ENCODE assay signal across 8 mouse cellular contexts in genomic region chr19:5093481-5094242, GRCm38 (mm10). TPM values are rescaled to one million over a fixed set of nuclear protein-coding genes. Genes with fewer than 3 reads are reported as not detected.
DNase-seq lines count a peak whose midpoint lies in the region; ATAC-seq and TF ChIP-seq lines count a peak whose summit lies in the region.
"Had no signal": no experiment of that assay in that cellular context is flagged by ENCODE, and none has a peak within 500 bp of the region (broad histone marks: within the 10 kb centered on the region; RNA-seq: fewer than 3 reads in every experiment).

No protein-coding gene starts in this region.

- 0 out of 2 replicates have a peak, but pooled peaks cover 2% of the 10 kb centered on the region for H3K27me3 ChIP-seq in kidney, embryonic 15.5 days
- H3K27me3 ChIP-seq in embryonic facial prominence, embryonic 11.5 days (ENCODE audit: control insufficient read depth, insufficient read depth, low read length), result no peaks in the 10 kb centered on the region; the same call in 1 of the 2 replicates
- H3K27me3 ChIP-seq in forebrain, postnatal 0 days (ENCODE audit: insufficient read depth, low read length), result no peaks in the 10 kb centered on the region
- no peaks in the 10 kb centered on the region for H3K27me3 ChIP-seq in midbrain, embryonic 15.5 days (replicated peaks)

- WGBS in kidney, embryonic 15.5 days, result 73% methylated on average over 12 of the region's 12 CpGs
- whole genome bisulfite sequencing in embryonic facial prominence, embryonic 11.5 days, result 76% methylated on average over 12 of the region's 12 CpGs
- 68% methylated on average over 12 of the region's 12 CpGs for WGBS in forebrain, postnatal 0 days
- WGBS in midbrain, embryonic 15.5 days, result 74% methylated on average over 12 of the region's 12 CpGs

- no peak overlapping the region for H3K27ac ChIP-seq in kidney, embryonic 15.5 days
- H3K27ac ChIP-seq in embryonic facial prominence, embryonic 11.5 days (replicated peaks; ENCODE audit: low read depth, low read length), result no peak overlapping the region
- H3K27ac ChIP-seq in forebrain, postnatal 0 days (ENCODE audit: low read depth, low read length), result peak overlapping the region; percentile 97; the same call in 1 of the 2 replicates
- peak overlapping the region; percentile 99 for H3K27ac ChIP-seq in midbrain, embryonic 15.5 days
- H3K27ac ChIP-seq: gastrocnemius, adult 2 months had no signal

- no peaks in the 10 kb centered on the region for H3K9me3 ChIP-seq in kidney, embryonic 15.5 days (replicated peaks)
- H3K9me3 ChIP-seq in embryonic facial prominence, embryonic 11.5 days (replicated peaks; ENCODE audit: control insufficient read depth, low read length), result no peaks in the 10 kb centered on the region
- no peaks in the 10 kb centered on the region for H3K9me3 ChIP-seq in forebrain, postnatal 0 days (ENCODE audit: low read length)
- no peaks in the 10 kb centered on the region for H3K9me3 ChIP-seq in midbrain, embryonic 15.5 days

- DNase-seq in kidney, adult 11 months, result no peak
- DNase-seq in embryonic facial prominence, embryonic 11.5 days (ENCODE audit: low spot score), result no peak
- DNase-seq in forebrain, postnatal 0 days, result no peak
- no peak for DNase-seq in right cerebral cortex, adult 2 months (ENCODE audit: low spot score in 2 of 2)
- DNase-seq in gastrocnemius, postnatal 4 days (ENCODE audit: low spot score in 2 of 2), result no peak

- no peak overlapping the region for H3K9ac ChIP-seq in kidney, embryonic 15.5 days
- H3K9ac ChIP-seq in embryonic facial prominence, embryonic 11.5 days (replicated peaks; ENCODE audit: low read length), result no peak overlapping the region
- H3K9ac ChIP-seq in forebrain, postnatal 0 days, result peak overlapping the region; percentile 15; the same call in 1 of the 2 replicates
- H3K9ac ChIP-seq in midbrain, embryonic 15.5 days, result peak overlapping the region; percentile 30

- no peak for TF ChIP-seq CTCF in forebrain, postnatal 0 days (IDR thresholded peaks at IDR 0.05; ENCODE audit: low read depth)

- no peak overlapping the region for H3K4me3 ChIP-seq in kidney, embryonic 15.5 days (replicated peaks)
- H3K4me3 ChIP-seq in embryonic facial prominence, embryonic 11.5 days (ENCODE audit: low read depth, low read length), result no peak overlapping the region
- peak overlapping the region; percentile 10; the same call in 1 of the 2 replicates for H3K4me3 ChIP-seq in forebrain, postnatal 0 days (ENCODE audit: low read depth, low read length)
- H3K4me3 ChIP-seq in midbrain, embryonic 15.5 days, result peak overlapping the region; percentile 96
- H3K4me3 ChIP-seq: gastrocnemius, adult 2 months had no signal

- peaks cover 37% of the 10 kb centered on the region for H3K36me3 ChIP-seq in kidney, embryonic 15.5 days
- no peaks in the 10 kb centered on the region for H3K36me3 ChIP-seq in embryonic facial prominence, embryonic 11.5 days (replicated peaks; ENCODE audit: control insufficient read depth, insufficient read depth, low read depth, low read length)
- H3K36me3 ChIP-seq in forebrain, postnatal 0 days (ENCODE audit: insufficient read depth), result peaks cover 30% of the 10 kb centered on the region
- H3K36me3 ChIP-seq in midbrain, embryonic 15.5 days (replicated peaks), result peaks cover 14% of the 10 kb centered on the region

- H3K4me1 ChIP-seq in kidney, embryonic 15.5 days, result peaks cover 57% of the 10 kb centered on the region
- peaks cover 15% of the 10 kb centered on the region for H3K4me1 ChIP-seq in embryonic facial prominence, embryonic 11.5 days (ENCODE audit: control insufficient read depth, insufficient read depth, low read length)
- H3K4me1 ChIP-seq in forebrain, postnatal 0 days (ENCODE audit: insufficient read depth), result peaks cover 37% of the 10 kb centered on the region
- H3K4me1 ChIP-seq in midbrain, embryonic 15.5 days, result peaks cover 62% of the 10 kb centered on the region

- 0 out of 2 replicates have a peak overlapping the region, but pooled peaks have one; percentile 4 for H3K4me2 ChIP-seq in kidney, embryonic 15.5 days
- no peak overlapping the region for H3K4me2 ChIP-seq in embryonic facial prominence, embryonic 11.5 days (ENCODE audit: low read depth, low read length)
- peak overlapping the region; percentile 74 for H3K4me2 ChIP-seq in forebrain, postnatal 0 days (ENCODE audit: low read depth)
- H3K4me2 ChIP-seq in midbrain, embryonic 15.5 days, result peak overlapping the region; percentile 93

- no peak for ATAC-seq in kidney, embryonic 15.5 days (replicated peaks; ENCODE audit: low FRiP score)
- ATAC-seq in embryonic facial prominence, embryonic 11.5 days (replicated peaks; ENCODE audit: insufficient number of reproducible peaks, low FRiP score, low TSS enrichment, low read depth), result 0 out of 2 replicates have a peak, but pooled peaks have one; percentile 1
- no peak for ATAC-seq in forebrain, postnatal 0 days
- no peak for ATAC-seq in midbrain, embryonic 15.5 days (replicated peaks)

RNA-seq across cellular contexts. Expression of gene Cnih2, which starts 4.7 kb away (rescaled TPM):
- polyA plus RNA-seq in kidney, embryonic 15.5 days (2015; fragmentation: Nextera tagmentation; extraction: Ambion mirVana), result 13.3 and 15.1 TPM in 2 replicates
- polyA plus RNA-seq in embryonic facial prominence, embryonic 11.5 days (2014; fragmentation: Nextera tagmentation; extraction: Ambion mirVana), result 48.9 and 54.0 TPM in 2 replicates
- 567 and 663 TPM in 2 replicates for total RNA-seq in forebrain, postnatal 0 days (2014; rRNA removed)
- 563 and 604 TPM in 2 replicates for polyA plus RNA-seq in forebrain, postnatal 0 days (2015; fragmentation: Nextera tagmentation; extraction: Ambion mirVana)
- polyA plus RNA-seq in midbrain, embryonic 15.5 days (2015; fragmentation: Nextera tagmentation; extraction: Ambion mirVana), result 480 and 492 TPM in 2 replicates
- total RNA-seq in gastrocnemius, postnatal 4 days (2021), result 1 to 10 TPM; 1.3 to 1.9 TPM

RNA-seq across cellular contexts. Expression of gene Yif1a, which starts 5.3 kb away (rescaled TPM):
- polyA plus RNA-seq in kidney, embryonic 15.5 days (2015; fragmentation: Nextera tagmentation; extraction: Ambion mirVana), result 99.8 and 101 TPM in 2 replicates
- 62.8 and 75.8 TPM in 2 replicates for polyA plus RNA-seq in embryonic facial prominence, embryonic 11.5 days (2014; fragmentation: Nextera tagmentation; extraction: Ambion mirVana)
- total RNA-seq in forebrain, postnatal 0 days (2014; rRNA removed), result 44.6 and 54.9 TPM in 2 replicates
- 50.5 and 59.9 TPM in 2 replicates for polyA plus RNA-seq in forebrain, postnatal 0 days (2015; fragmentation: Nextera tagmentation; extraction: Ambion mirVana)
- 43.4 and 55.8 TPM in 2 replicates for polyA plus RNA-seq in midbrain, embryonic 15.5 days (2015; fragmentation: Nextera tagmentation; extraction: Ambion mirVana)
- total RNA-seq in gastrocnemius, postnatal 4 days (2021), result 10 to 100 TPM; 57.9 to 59.6 TPM

RNA-seq across cellular contexts. Expression of gene Tmem151a, which starts 8.3 kb away (rescaled TPM):
- polyA plus RNA-seq in kidney, embryonic 15.5 days (2015; fragmentation: Nextera tagmentation; extraction: Ambion mirVana), result 1.3 and 1.8 TPM in 2 replicates
- 1.8 and 2.1 TPM in 2 replicates for polyA plus RNA-seq in embryonic facial prominence, embryonic 11.5 days (2014; fragmentation: Nextera tagmentation; extraction: Ambion mirVana)
- 22.6 and 37.0 TPM in 2 replicates for total RNA-seq in forebrain, postnatal 0 days (2014; rRNA removed)
- 40.6 and 46.2 TPM in 2 replicates for polyA plus RNA-seq in forebrain, postnatal 0 days (2015; fragmentation: Nextera tagmentation; extraction: Ambion mirVana)
- polyA plus RNA-seq in midbrain, embryonic 15.5 days (2015; fragmentation: Nextera tagmentation; extraction: Ambion mirVana), result 20.3 and 21.2 TPM in 2 replicates
- total RNA-seq in gastrocnemius, postnatal 4 days (2021), result under 1 TPM; 0.29 to 0.34 TPM
- total RNA-seq: gastrocnemius, adult 2 months had no signal

RNA-seq across cellular contexts. Expression of gene Rab1b, which starts 13.2 kb away (rescaled TPM):
- 268 and 290 TPM in 2 replicates for polyA plus RNA-seq in kidney, embryonic 15.5 days (2015; fragmentation: Nextera tagmentation; extraction: Ambion mirVana)
- polyA plus RNA-seq in embryonic facial prominence, embryonic 11.5 days (2014; fragmentation: Nextera tagmentation; extraction: Ambion mirVana), result 214 and 235 TPM in 2 replicates
- total RNA-seq in forebrain, postnatal 0 days (2014; rRNA removed), result 219 and 231 TPM in 2 replicates
- 249 and 288 TPM in 2 replicates for polyA plus RNA-seq in forebrain, postnatal 0 days (2015; fragmentation: Nextera tagmentation; extraction: Ambion mirVana)
- polyA plus RNA-seq in midbrain, embryonic 15.5 days (2015; fragmentation: Nextera tagmentation; extraction: Ambion mirVana), result 216 and 233 TPM in 2 replicates
- total RNA-seq in gastrocnemius, postnatal 4 days (2021), result 100 to 1,000 TPM; 136 to 144 TPM

RNA-seq across cellular contexts. Expression of gene Klc2, which starts 24.7 kb away (rescaled TPM):
- polyA plus RNA-seq in kidney, embryonic 15.5 days (2015; fragmentation: Nextera tagmentation; extraction: Ambion mirVana), result 27.5 and 27.8 TPM in 2 replicates
- polyA plus RNA-seq in embryonic facial prominence, embryonic 11.5 days (2014; fragmentation: Nextera tagmentation; extraction: Ambion mirVana), result 18.9 and 19.8 TPM in 2 replicates
- 138 and 146 TPM in 2 replicates for total RNA-seq in forebrain, postnatal 0 days (2014; rRNA removed)
- 54.5 and 58.6 TPM in 2 replicates for polyA plus RNA-seq in forebrain, postnatal 0 days (2015; fragmentation: Nextera tagmentation; extraction: Ambion mirVana)
- polyA plus RNA-seq in midbrain, embryonic 15.5 days (2015; fragmentation: Nextera tagmentation; extraction: Ambion mirVana), result 76.8 and 78.4 TPM in 2 replicates
- total RNA-seq in gastrocnemius, postnatal 4 days (2021), result 10 to 100 TPM; 22.8 to 24.0 TPM

Comparison
In these comparisons a context has a peak if more than half of its experiments do, and no peak if none do; other contexts are left out.
1. H3K27ac ChIP-seq: peak in forebrain, postnatal 0 days (single experiment) and midbrain, embryonic 15.5 days (single experiment); none in kidney, embryonic 15.5 days (single experiment) and embryonic facial prominence, embryonic 11.5 days (single experiment).
2. H3K4me3 ChIP-seq: peak in forebrain, postnatal 0 days (single experiment) and midbrain, embryonic 15.5 days (single experiment); none in kidney, embryonic 15.5 days (single experiment) and embryonic facial prominence, embryonic 11.5 days (single experiment).
3. H3K9ac ChIP-seq: peak in forebrain, postnatal 0 days (single experiment) and midbrain, embryonic 15.5 days (single experiment); none in kidney, embryonic 15.5 days (single experiment) and embryonic facial prominence, embryonic 11.5 days (single experiment).